Mouse (Mus musculus): ENCODE measurements around the gene Txndc2. TPM values are rescaled to one million over a fixed set of nuclear protein-coding genes. Genes with fewer than 3 reads are reported as not detected.
A peak's percentile ranks its signal among the peaks of the same experiment; 100 is the strongest.

Gene Txndc2
- total and polyA plus RNA-seq, 2 experiments from 2014 or later: 0.16 TPM; not detected in 1

- WGBS: 83% methylated on average over 12 of the region's 12 CpGs
- no peak for ATAC-seq (ENCODE audit: insufficient read depth, low read depth)
Measured at GRCm38 (mm10) chr17:65665786-65666387, 23.9 kb upstream of the Txndc2 start.

GRCm38 (mm10) chr17:65663329-65664078 is 21.5 kb upstream of the Txndc2 start:
- no peaks in the 10 kb centered on the region for H3K4me1 ChIP-seq (ENCODE audit: control insufficient read depth, insufficient read depth)
- no peak overlapping the region for H3K27ac ChIP-seq (ENCODE audit: low read depth)
- no peaks in the 10 kb centered on the region for H3K36me3 ChIP-seq (replicated peaks; ENCODE audit: control insufficient read depth, insufficient read depth, low read length)
- WGBS: 84% methylated on average over 14 of the region's 14 CpGs
- H3K9ac ChIP-seq (replicated peaks; ENCODE audit: low read depth, low read length): no peak overlapping the region
- H3K4me3 ChIP-seq (ENCODE audit: low read depth, low read length): no peak overlapping the region
- no peaks in the 10 kb centered on the region for H3K9me3 ChIP-seq (replicated peaks; ENCODE audit: control insufficient read depth, low read length)
- DNase-seq (ENCODE audit: low spot score): no peak
- H3K27me3 ChIP-seq (ENCODE audit: control insufficient read depth, insufficient read depth, low read length): no peaks in the 10 kb centered on the region
- no peak for TF ChIP-seq EP300 (IDR thresholded peaks at IDR 0.05; ENCODE audit: low read depth)
- no peak for TF ChIP-seq CTCF (IDR thresholded peaks at IDR 0.05; ENCODE audit: low read depth)
- ATAC-seq (ENCODE audit: insufficient read depth, low read depth): no peak
- H3K4me2 ChIP-seq (ENCODE audit: low read depth, low read length): no peak overlapping the region

More at GRCm38 (mm10) chr17:65665786-65666387, 23.9 kb upstream of the Txndc2 start:
- no peak overlapping the region for H3K27ac ChIP-seq (ENCODE audit: low read depth)
- H3K9me3 ChIP-seq (replicated peaks; ENCODE audit: control insufficient read depth, low read length): no peaks in the 10 kb centered on the region
- H3K4me1 ChIP-seq (ENCODE audit: control insufficient read depth, insufficient read depth): no peaks in the 10 kb centered on the region
- no peak for TF ChIP-seq EP300 (IDR thresholded peaks at IDR 0.05; ENCODE audit: low read depth)
- no peak for TF ChIP-seq CTCF (IDR thresholded peaks at IDR 0.05; ENCODE audit: low read depth)
- no peak overlapping the region for H3K9ac ChIP-seq (replicated peaks; ENCODE audit: low read depth, low read length)
- H3K4me3 ChIP-seq (ENCODE audit: low read depth, low read length): no peak overlapping the region
- H3K4me2 ChIP-seq (ENCODE audit: low read depth, low read length): peak overlapping the region; percentile 23; the same call in 1 of the 2 replicates
- DNase-seq (ENCODE audit: low spot score): no peak
- H3K36me3 ChIP-seq (replicated peaks; ENCODE audit: control insufficient read depth, insufficient read depth, low read length): no peaks in the 10 kb centered on the region
- no peaks in the 10 kb centered on the region for H3K27me3 ChIP-seq (ENCODE audit: control insufficient read depth, insufficient read depth, low read length)

- Histone ChIP-seq H3K27ac (ENCODE audit: low read depth) (no peak overlapping the region), H3K4me2 (ENCODE audit: low read depth, low read length) (no peak overlapping the region), H3K4me1 (ENCODE audit: control insufficient read depth, insufficient read depth) (no peaks in the 10 kb centered on the region), H3K27me3 (ENCODE audit: control insufficient read depth, insufficient read depth, low read length) (no peaks in the 10 kb centered on the region), H3K36me3 (replicated peaks; ENCODE audit: control insufficient read depth, insufficient read depth, low read length) (no peaks in the 10 kb centered on the region), H3K9me3 (replicated peaks; ENCODE audit: control insufficient read depth, low read length) (no peaks in the 10 kb centered on the region), H3K4me3 (ENCODE audit: low read depth, low read length) (no peak overlapping the region), H3K9ac (replicated peaks; ENCODE audit: low read depth, low read length) (no peak overlapping the region)
- TF ChIP-seq EP300 (IDR thresholded peaks at IDR 0.05; ENCODE audit: low read depth) (no peak), CTCF (IDR thresholded peaks at IDR 0.05; ENCODE audit: low read depth) (no peak)
- no peak for ATAC-seq (ENCODE audit: insufficient read depth, low read depth)
- 50% methylated on average over 3 of the region's 3 CpGs for WGBS
- DNase-seq (ENCODE audit: low spot score): no peak
Measured at GRCm38 (mm10) chr17:65662662-65663061, 20.7 kb upstream of the Txndc2 start.

GRCm38 (mm10) chr17:65658416-65658815 is 16.4 kb upstream of the Txndc2 start:
- H3K9ac ChIP-seq (replicated peaks; ENCODE audit: low read depth, low read length): no peak overlapping the region
- TF ChIP-seq EP300 (IDR thresholded peaks at IDR 0.05; ENCODE audit: low read depth): no peak
- TF ChIP-seq CTCF (IDR thresholded peaks at IDR 0.05; ENCODE audit: low read depth): no peak
- 64% methylated on average over 2 of the region's 2 CpGs for WGBS
- H3K9me3 ChIP-seq (replicated peaks; ENCODE audit: control insufficient read depth, low read length): no peaks in the 10 kb centered on the region
- H3K4me1 ChIP-seq (ENCODE audit: control insufficient read depth, insufficient read depth): no peaks in the 10 kb centered on the region
- H3K4me2 ChIP-seq (ENCODE audit: low read depth, low read length): no peak overlapping the region
- ATAC-seq (ENCODE audit: insufficient read depth, low read depth) (no peak), DNase-seq (ENCODE audit: low spot score) (no peak)
- H3K27ac ChIP-seq (ENCODE audit: low read depth): no peak overlapping the region
- H3K36me3 ChIP-seq (replicated peaks; ENCODE audit: control insufficient read depth, insufficient read depth, low read length): no peaks in the 10 kb centered on the region
- H3K27me3 ChIP-seq (ENCODE audit: control insufficient read depth, insufficient read depth, low read length): no peaks in the 10 kb centered on the region
- H3K4me3 ChIP-seq (ENCODE audit: low read depth, low read length): no peak overlapping the region

GRCm38 (mm10) chr17:65657958-65658357 is 16.0 kb upstream of the Txndc2 start:
- ATAC-seq (ENCODE audit: insufficient read depth, low read depth) (no peak), DNase-seq (ENCODE audit: low spot score) (no peak)
- Histone ChIP-seq H3K9ac (replicated peaks; ENCODE audit: low read depth, low read length) (no peak overlapping the region), H3K9me3 (replicated peaks; ENCODE audit: control insufficient read depth, low read length) (no peaks in the 10 kb centered on the region), H3K4me3 (ENCODE audit: low read depth, low read length) (no peak overlapping the region), H3K4me2 (ENCODE audit: low read depth, low read length) (no peak overlapping the region), H3K4me1 (ENCODE audit: control insufficient read depth, insufficient read depth) (no peaks in the 10 kb centered on the region), H3K27ac (ENCODE audit: low read depth) (no peak overlapping the region), H3K36me3 (replicated peaks; ENCODE audit: control insufficient read depth, insufficient read depth, low read length) (no peaks in the 10 kb centered on the region), H3K27me3 (ENCODE audit: control insufficient read depth, insufficient read depth, low read length) (no peaks in the 10 kb centered on the region)
- no peak for TF ChIP-seq CTCF (IDR thresholded peaks at IDR 0.05; ENCODE audit: low read depth)
- TF ChIP-seq EP300 (IDR thresholded peaks at IDR 0.05; ENCODE audit: low read depth): no peak
- WGBS: 91% methylated on average over 9 of the region's 9 CpGs

Data from heart, postnatal 0 days (tissue).